Mouse (Mus musculus) midbrain, embryonic 11.5 days (tissue): ENCODE data around the gene Ube2m. TPM values are rescaled to one million over a fixed set of nuclear protein-coding genes. Genes with fewer than 3 reads are reported as not detected.

Experiments used
- ATAC-seq: fragments of 200-750 bp; cut with Nextera tagmentation; 2 replicates; pipeline ENCODE4 v1.8.0; 2017; ENCODE audit warnings: moderate TSS enrichment, moderate library complexity; ENCODE audit not compliant: low FRiP score
- DNase-seq: peaks from one replicate; pipeline ENCODE4 v3.0.0; 2015; ENCODE audit warnings: low spot score; ENCODE audit errors: missing footprints
- H3K27ac ChIP-seq: fragments of 300-500 bp; sonication (generic); 2 replicates; pipeline ENCODE4 v1.5.1; 2014; ENCODE audit warnings: low read depth, low read length
- H3K27me3 ChIP-seq: fragments of 300-500 bp; sonication (generic); 2 replicates; pipeline ENCODE4 v1.6.1; 2014; ENCODE audit warnings: mild to moderate bottlenecking, low read length, moderate library complexity, mixed read lengths; ENCODE audit not compliant: control insufficient read depth, insufficient read depth
- H3K36me3 ChIP-seq: fragments of 300-500 bp; sonication (generic); 2 replicates; pipeline ENCODE4 v1.6.1; 2014; ENCODE audit warnings: mild to moderate bottlenecking, low read length, moderate library complexity, mixed read lengths; ENCODE audit not compliant: control insufficient read depth, insufficient read depth
- H3K4me1 ChIP-seq: fragments of 300-500 bp; sonication (generic); 2 replicates; pipeline ENCODE4 v1.6.1; 2014; ENCODE audit warnings: low read length; ENCODE audit not compliant: control insufficient read depth, insufficient read depth
- H3K4me2 ChIP-seq: fragments of 300-500 bp; sonication (generic); 2 replicates; pipeline ENCODE4 v1.6.1; 2014; ENCODE audit warnings: mild to moderate bottlenecking, moderate library complexity
- H3K4me3 ChIP-seq: fragments of 300-500 bp; sonication (generic); 2 replicates; pipeline ENCODE4 v1.5.1; 2014; ENCODE audit warnings: low read depth, low read length
- H3K9ac ChIP-seq: fragments of 300-500 bp; sonication (generic); 2 replicates; pipeline ENCODE4 v1.6.1; 2014; ENCODE audit warnings: low read length
- H3K9me3 ChIP-seq: fragments of 300-500 bp; sonication (generic); 2 replicates; pipeline ENCODE4 v1.6.1; 2016; ENCODE audit warnings: low read length; ENCODE audit not compliant: control insufficient read depth
- WGBS: fragments of 180-500 bp; shearing (Covaris S2); extraction: QIAGEN DNeasy Blood & Tissue Kit; methylation state at CpG from one replicate; pipeline ENCODE4 v1.1.7; 2014; 5-methylcytosine and 5-hydroxymethylcytosine counted together
- polyA plus RNA-seq: library from polyadenylated mRNA; unstranded; fragments of >200 nt; fragmentation: Nextera tagmentation; extraction: Ambion mirVana; gene quantifications from 2 replicates; pipeline ENCODE4 v1.2.1, GENCODE M21; 2014

Gene Ube2m
- polyA plus RNA-seq, 1 experiment from 2014 or later = 166 TPM

DNA sequence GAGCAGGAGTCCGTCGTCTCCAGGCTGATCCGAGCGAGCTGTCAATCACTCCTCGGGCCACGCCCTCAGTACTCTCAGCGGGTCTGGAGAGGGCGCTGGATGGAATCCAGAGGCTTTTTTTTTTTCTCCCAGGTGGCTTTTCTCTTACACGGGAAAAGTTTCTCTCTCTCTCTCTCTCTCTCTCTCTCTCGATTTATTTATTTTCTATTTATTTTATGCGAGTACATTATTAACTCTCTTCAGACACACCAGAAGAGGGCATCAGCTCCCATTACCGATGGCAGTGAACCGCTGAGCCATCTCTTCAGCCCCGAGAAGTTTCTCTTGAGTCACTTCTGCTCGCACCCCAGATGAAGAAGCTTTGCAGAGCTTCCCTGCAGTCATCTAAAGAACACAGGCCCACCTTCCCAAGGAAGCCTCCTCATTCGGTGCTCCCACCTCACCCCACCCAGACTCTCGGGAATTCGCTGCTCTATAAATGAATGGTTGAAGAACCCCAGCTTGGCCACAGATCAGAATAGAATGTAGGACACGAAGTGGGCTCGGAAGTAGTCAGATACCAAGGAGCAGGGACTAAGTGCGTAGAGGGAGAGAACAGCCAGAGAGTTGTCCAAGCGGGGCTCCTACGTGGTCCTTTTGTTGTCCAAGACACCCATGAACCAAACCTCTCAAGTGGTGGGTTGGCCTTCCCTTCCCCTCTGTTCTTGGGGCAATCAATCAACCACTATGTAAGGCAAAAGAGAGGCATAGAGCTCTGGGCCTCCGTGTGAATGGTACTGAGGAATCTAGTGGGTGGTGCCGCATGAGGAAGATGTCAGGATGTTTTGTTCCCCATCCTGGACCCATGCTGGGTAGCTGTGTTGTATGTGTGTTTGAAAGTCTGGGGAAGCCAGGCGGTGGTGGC, 27.8 kb downstream of the Ube2m start, which contains the start of gene Zbtb45:
Gene Zbtb45 (minus strand): TSS at position 30 of the 904 bp plus-strand sequence.
- DNase-seq (peak; percentile 90), ATAC-seq (peak; percentile 1; the same call in 1 of the 2 replicates)
- H3K4me2 ChIP-seq = peak within 1 kb of the TSS; percentile 53
- H3K4me3 ChIP-seq = peak within 1 kb of the TSS; percentile 56
- peak within 1 kb of the TSS; percentile 93 for H3K27ac ChIP-seq
- 16% methylated on average over 26 of the region's 26 CpGs for WGBS
- peaks cover 10% of the 10 kb centered on the region; the same call in 1 of the 2 replicates for H3K36me3 ChIP-seq
- H3K9ac ChIP-seq = peak within 1 kb of the TSS; percentile 82
- peaks cover 16% of the 10 kb centered on the region for H3K4me1 ChIP-seq
- H3K27me3 ChIP-seq = peaks cover 8% of the 10 kb centered on the region
- no peaks in the 10 kb centered on the region for H3K9me3 ChIP-seq

DNA sequence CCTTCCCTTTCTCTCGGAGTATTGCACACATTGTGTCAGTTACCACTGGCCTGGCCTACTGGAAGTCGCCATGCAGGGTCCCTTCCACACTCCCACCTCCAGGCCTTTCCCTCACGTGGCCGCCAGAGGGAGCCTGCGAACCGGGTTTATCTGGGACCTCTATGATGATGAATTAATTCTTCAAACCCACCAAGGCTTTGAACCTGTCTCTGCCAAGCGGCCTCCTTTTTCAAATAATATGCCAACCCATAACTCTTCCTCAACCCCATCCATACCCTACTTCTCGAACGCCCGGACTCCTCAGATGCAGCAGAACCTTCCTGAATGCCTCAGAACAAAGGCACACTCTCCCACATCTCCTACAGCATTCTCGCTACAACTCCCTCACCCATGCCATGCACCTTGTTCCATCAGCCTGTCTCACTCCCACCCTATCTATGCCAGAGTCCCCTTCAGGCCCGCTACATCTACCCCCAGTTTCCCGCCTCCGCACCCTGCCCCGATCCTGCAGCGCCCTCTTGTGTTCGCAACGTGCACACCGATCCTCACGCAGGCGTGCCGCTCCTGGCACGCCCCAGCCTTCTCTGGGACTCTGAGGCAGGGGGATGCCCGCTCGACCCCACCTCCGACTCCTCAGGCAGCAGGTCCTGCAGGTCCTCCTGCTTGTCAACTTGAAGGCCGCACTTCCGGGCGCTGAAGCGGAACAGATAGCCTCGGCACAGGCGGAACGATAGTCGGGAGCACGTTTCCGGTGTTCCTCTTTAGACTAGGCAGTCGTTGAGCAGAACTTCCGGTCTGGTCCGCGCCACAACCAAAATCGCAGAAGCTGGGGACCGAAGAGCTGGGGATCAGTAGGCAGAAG, 28.7 kb downstream of the Ube2m start:
- peaks cover 16% of the 10 kb centered on the region for H3K4me1 ChIP-seq
- peaks cover 8% of the 10 kb centered on the region for H3K27me3 ChIP-seq
- no peaks in the 10 kb centered on the region for H3K9me3 ChIP-seq
- WGBS = under 1% methylated on average over 42 of the region's 42 CpGs
- peaks cover 10% of the 10 kb centered on the region; the same call in 1 of the 2 replicates for H3K36me3 ChIP-seq
- peak overlapping the region; percentile 93 for H3K27ac ChIP-seq
- DNase-seq = peak; percentile 100
- H3K4me2 ChIP-seq = peak overlapping the region; percentile 53
- ATAC-seq = peak; percentile 92
- H3K9ac ChIP-seq = peak overlapping the region; percentile 82
- peak overlapping the region; percentile 56 for H3K4me3 ChIP-seq

DNA sequence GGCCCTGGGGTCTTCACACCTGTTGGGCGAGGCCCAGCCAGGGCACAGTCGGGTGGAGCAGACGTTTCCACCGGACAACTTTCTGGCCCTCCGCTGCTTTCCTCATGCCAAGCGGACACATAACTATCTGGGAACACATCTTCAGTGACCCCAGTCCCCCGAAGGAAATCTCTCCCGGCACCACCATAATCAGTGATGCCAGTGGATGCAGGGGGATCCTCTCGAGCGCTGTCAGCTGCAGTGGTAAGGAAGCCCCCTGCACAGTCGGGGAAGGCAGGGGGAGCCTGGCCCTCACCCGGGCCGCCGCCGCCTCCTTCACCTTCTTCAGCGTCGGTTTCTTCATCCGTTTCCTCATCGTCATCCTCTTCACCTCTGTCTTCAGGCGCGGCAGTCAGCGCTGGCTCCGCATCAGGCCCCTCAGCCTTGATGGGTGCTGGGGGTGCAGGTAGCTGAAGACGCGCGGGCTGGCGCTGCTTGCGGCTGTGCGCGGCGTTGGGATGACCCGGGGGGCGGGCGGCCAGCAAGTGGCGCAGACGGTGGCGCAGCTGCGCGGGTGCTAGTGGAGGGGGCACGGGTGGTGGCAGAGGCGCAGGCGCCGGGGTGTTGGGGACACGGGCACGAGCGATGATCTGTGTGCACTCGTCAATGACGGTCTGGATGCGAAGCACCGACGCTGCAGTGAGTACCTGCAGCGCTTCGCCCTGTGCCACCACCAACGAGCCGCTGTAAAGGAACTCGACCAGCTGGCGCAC, 30.6 kb downstream of the Ube2m start:
- WGBS = 36% methylated on average over 57 of the region's 57 CpGs
- Histone ChIP-seq H3K27ac (no peak overlapping the region), H3K27me3 (peaks cover 8% of the 10 kb centered on the region), H3K4me2 (0 out of 2 replicates have a peak overlapping the region, but pooled peaks have one; percentile 11), H3K4me1 (peaks cover 16% of the 10 kb centered on the region), H3K4me3 (peak overlapping the region; percentile 7; the same call in 1 of the 2 replicates), H3K9me3 (no peaks in the 10 kb centered on the region), H3K36me3 (peaks cover 10% of the 10 kb centered on the region; the same call in 1 of the 2 replicates), H3K9ac (peak overlapping the region; percentile 12; the same call in 1 of the 2 replicates)
- ATAC-seq = no peak
- no peak for DNase-seq

DNA sequence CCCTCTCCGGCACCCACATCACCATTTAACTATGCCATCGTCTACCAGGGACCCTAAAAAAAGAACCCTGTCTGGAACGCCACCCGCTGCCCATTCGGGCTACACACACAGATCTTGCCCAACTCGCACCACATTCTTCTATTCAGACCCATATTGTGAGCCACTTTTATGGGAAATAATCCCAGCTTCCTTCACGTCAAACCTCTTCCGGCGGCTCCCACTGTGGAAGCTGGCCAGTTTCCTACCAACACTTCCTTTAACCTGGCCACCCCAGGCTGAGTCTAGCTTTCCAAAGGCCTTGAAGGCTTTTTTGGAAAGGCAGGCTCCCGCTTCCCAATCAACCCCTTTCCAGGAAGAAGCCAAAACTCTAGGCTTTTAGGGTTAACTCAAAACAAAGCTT, 31.5 kb downstream of the Ube2m start:
- no peak overlapping the region for H3K4me2 ChIP-seq
- WGBS = 87% methylated on average over 10 of the region's 10 CpGs
- peaks cover 16% of the 10 kb centered on the region for H3K4me1 ChIP-seq
- DNase-seq = no peak
- peaks cover 10% of the 10 kb centered on the region; the same call in 1 of the 2 replicates for H3K36me3 ChIP-seq
- no peaks in the 10 kb centered on the region for H3K9me3 ChIP-seq
- H3K4me3 ChIP-seq = no peak overlapping the region
- H3K27ac ChIP-seq = no peak overlapping the region
- H3K9ac ChIP-seq = no peak overlapping the region
- ATAC-seq = no peak
- peaks cover 8% of the 10 kb centered on the region for H3K27me3 ChIP-seq

DNA sequence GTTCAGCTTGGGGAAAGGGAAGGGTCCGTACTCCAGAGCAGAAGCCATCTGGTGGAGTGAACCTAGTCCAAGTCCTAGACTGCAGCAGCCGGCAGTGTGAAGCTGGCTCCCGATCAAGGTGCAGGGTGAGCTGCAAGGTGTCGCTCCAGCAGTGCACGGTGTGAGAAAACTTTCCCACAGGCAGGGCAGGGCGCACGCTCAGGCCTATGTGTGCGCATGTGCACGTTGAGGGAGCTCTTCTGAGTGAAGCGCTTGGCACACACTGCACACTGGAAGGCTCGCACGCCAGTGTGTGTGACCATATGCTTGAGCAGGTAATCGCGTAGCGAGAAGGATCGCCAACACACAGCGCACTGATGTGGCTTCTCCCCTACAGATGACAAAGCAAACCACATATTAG, 32.1 kb downstream of the Ube2m start:
- Histone ChIP-seq H3K9ac (no peak overlapping the region), H3K27ac (no peak overlapping the region), H3K4me2 (no peak overlapping the region), H3K4me1 (peaks cover 16% of the 10 kb centered on the region), H3K4me3 (no peak overlapping the region), H3K27me3 (peaks cover 8% of the 10 kb centered on the region), H3K9me3 (no peaks in the 10 kb centered on the region), H3K36me3 (peaks cover 10% of the 10 kb centered on the region; the same call in 1 of the 2 replicates)
- DNase-seq (no peak), ATAC-seq (no peak)
- 84% methylated on average over 17 of the region's 17 CpGs for WGBS

DNA sequence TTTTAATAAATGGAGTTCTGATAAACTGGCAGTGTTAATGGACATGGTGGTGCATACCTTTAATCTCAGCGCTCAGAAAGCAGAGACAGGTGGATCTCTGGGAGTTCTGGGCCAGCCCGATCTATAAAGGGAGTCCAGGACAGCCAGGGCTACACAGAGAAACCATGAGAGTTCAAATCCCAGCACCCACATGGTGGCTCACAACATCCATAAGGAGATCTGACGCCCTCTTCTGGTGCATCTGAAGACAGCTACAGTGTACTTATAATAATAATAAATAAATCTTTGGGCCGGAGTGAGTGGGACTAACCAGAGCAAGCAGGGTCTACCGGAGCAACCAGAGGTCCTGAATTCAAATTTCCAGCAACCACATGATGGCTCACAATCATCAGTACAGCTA, 34.7 kb downstream of the Ube2m start:
- DNase-seq (no peak), ATAC-seq (no peak)
- Histone ChIP-seq H3K27ac (no peak overlapping the region), H3K4me2 (no peak overlapping the region), H3K9ac (no peak overlapping the region), H3K9me3 (no peaks in the 10 kb centered on the region), H3K4me1 (peaks cover 7% of the 10 kb centered on the region), H3K4me3 (no peak overlapping the region), H3K36me3 (peaks cover 10% of the 10 kb centered on the region; the same call in 1 of the 2 replicates), H3K27me3 (peaks cover 8% of the 10 kb centered on the region)
- 73% methylated on average over 5 of the region's 5 CpGs for WGBS

DNA sequence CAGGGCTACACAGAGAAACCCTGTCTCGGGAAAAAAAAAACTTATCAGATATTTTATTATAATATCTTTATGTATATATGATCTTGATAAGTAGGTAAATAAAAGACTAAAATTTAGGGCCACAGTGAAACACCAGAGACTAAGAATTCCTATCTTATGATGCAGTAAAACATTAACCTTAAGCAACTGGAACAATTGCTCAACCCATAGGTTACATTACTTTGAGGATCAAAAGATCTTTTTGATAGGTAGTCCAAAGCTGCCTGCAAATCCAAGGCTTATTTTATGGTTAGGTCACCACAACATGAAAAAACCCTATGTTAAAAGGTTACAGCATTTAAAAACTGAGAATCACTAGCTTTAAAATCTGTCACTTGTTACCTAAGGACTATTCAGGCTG, 36.5 kb downstream of the Ube2m start:
- peaks cover 6% of the 10 kb centered on the region; the same call in 1 of the 2 replicates for H3K36me3 ChIP-seq
- 77% methylated on average over 1 of the region's 1 CpGs for WGBS
- H3K4me2 ChIP-seq = no peak overlapping the region
- H3K27ac ChIP-seq = no peak overlapping the region
- DNase-seq = no peak
- no peak overlapping the region for H3K4me3 ChIP-seq
- no peak for ATAC-seq
- H3K4me1 ChIP-seq = no peaks in the 10 kb centered on the region
- no peaks in the 10 kb centered on the region for H3K9me3 ChIP-seq
- H3K27me3 ChIP-seq = no peaks in the 10 kb centered on the region
- H3K9ac ChIP-seq = no peak overlapping the region

DNA sequence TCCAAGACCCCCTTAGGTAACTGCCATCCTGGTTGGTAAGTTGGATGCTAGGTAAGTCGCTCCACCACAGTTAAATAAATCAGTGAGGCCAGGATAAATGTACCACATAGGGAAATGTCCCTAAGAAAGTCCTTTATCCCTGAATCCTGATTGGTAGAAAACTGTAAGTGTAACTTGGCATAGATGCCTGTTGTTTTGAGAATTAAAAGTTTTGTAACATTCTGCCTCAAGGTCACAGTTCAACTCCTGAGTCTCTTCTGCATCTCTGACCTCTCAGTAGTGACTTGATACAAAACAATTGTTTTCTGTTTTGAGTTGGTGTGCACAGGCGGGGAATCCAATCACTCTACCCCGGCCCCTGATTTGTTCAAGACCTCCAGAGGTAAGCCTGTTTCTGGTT, 39.2 kb downstream of the Ube2m start, which contains the start of gene Trim28:
Gene Trim28 (plus strand): TSS at position 264 of the 400 bp plus-strand sequence.
- H3K27me3 ChIP-seq = no peaks in the 10 kb centered on the region
- ATAC-seq (no peak), DNase-seq (no peak)
- H3K27ac ChIP-seq = no peak within 1 kb of the TSS
- no peaks in the 10 kb centered on the region for H3K9me3 ChIP-seq
- no peak within 1 kb of the TSS for H3K4me3 ChIP-seq
- no peaks in the 10 kb centered on the region for H3K4me1 ChIP-seq
- no peaks in the 10 kb centered on the region for H3K36me3 ChIP-seq
- 82% methylated on average over 3 of the region's 3 CpGs for WGBS
- H3K9ac ChIP-seq = no peak within 1 kb of the TSS
- H3K4me2 ChIP-seq = no peak within 1 kb of the TSS
